Mouse (Mus musculus) heart, adult 2 months (tissue): Measurements from ENCODE around the gene Rpl18. TPM values are rescaled to one million over a fixed set of nuclear protein-coding genes. Genes with fewer than 3 reads are reported as not detected.

Experiments
- DNase-seq, 2 experiments: peaks; one replicate each; pipeline ENCODE4 v3.0.0; 2021
- H3K27ac ChIP-seq: fragments of 200-600 bp; 2 replicates; pipeline ENCODE4 v1.8.1; 2022
- H3K27me3 ChIP-seq: fragments of 200-500 bp; 2 replicates; pipeline ENCODE4 v1.6.1; 2012; ENCODE audit warnings: mild to moderate bottlenecking, low read length, inconsistent platforms, mixed read lengths; ENCODE audit not compliant: control insufficient read depth, insufficient read depth
- H3K36me3 ChIP-seq: fragments of 200-500 bp; 2 replicates; pipeline ENCODE4 v1.6.1; 2012; ENCODE audit warnings: low read length, inconsistent platforms; ENCODE audit not compliant: control insufficient read depth, insufficient read depth
- H3K4me1 ChIP-seq: fragments of 200-500 bp; 2 replicates; pipeline ENCODE4 v1.6.1; 2011; ENCODE audit warnings: low read length; ENCODE audit not compliant: control insufficient read depth, insufficient read depth
- H3K4me3 ChIP-seq: fragments of 200-600 bp; 2 replicates; pipeline ENCODE4 v1.8.1; 2022
- H3K79me2 ChIP-seq: fragments of 200-500 bp; replicated peaks from 2 replicates; pipeline ENCODE4 v1.6.1; 2012; ENCODE audit warnings: mild to moderate bottlenecking, inconsistent platforms, low read length, moderate library complexity, mixed read lengths; ENCODE audit not compliant: control insufficient read depth, insufficient read depth
- H3K9ac ChIP-seq: fragments of 200-500 bp; 2 replicates; pipeline ENCODE4 v1.6.1; 2012; ENCODE audit warnings: low read depth, mild to moderate bottlenecking, control low read depth, inconsistent platforms, low read length, mixed read lengths
- CTCF ChIP-seq: fragments of 200-600 bp; IDR thresholded peaks from 2 replicates; pipeline ENCODE4 v1.8.1; 2022; ENCODE audit warnings: antibody characterized with exemption, mild to moderate bottlenecking, moderate library complexity
- EP300 ChIP-seq: fragments of 200-500 bp; IDR thresholded peaks from 2 replicates; pipeline ENCODE4 v1.6.1; 2011; ENCODE audit warnings: low read depth, low read length, control low read depth; ENCODE audit not compliant: insufficient read depth
- POLR2A ChIP-seq: fragments of 200-500 bp; IDR thresholded peaks from 2 replicates; pipeline ENCODE4 v1.6.1; 2011; ENCODE audit warnings: mild to moderate bottlenecking, low read depth, low read length, control low read depth; ENCODE audit not compliant: insufficient read depth
- WGBS: fragments of 180-500 bp; shearing (Covaris S2); methylation state at CpG from one replicate; pipeline ENCODE4 v1.1.7; 2018; 5-methylcytosine and 5-hydroxymethylcytosine counted together
- intact Hi-C: fragments of 180-260 bp; cut with DNase I; formaldehyde crosslinking; loops from one replicate; pipeline ENCODE4 v1.15.1; 2025
- polyA plus RNA-seq: library from polyadenylated mRNA; depleted of rRNA; stranded (reverse); fragments of >200 nt; gene quantifications from 2 replicates; pipeline ENCODE4 v1.2.3, GENCODE M21; 2012
- total RNA-seq, 2 experiments: library from RNA; stranded (reverse); gene quantifications; 2 replicates each; pipeline ENCODE4 v1.2.3; 2021

Rpl18 gene
- total and polyA plus RNA-seq, 3 experiments: 496 to 697 (median 617) TPM

GRCm38 (mm10) chr7:45705443-45705864 lies 9.8 kb upstream of the Rpl18 start:
- 1% methylated on average over 21 of the region's 21 CpGs for WGBS
- H3K4me3 ChIP-seq: peak overlapping the region; percentile 91
- H3K27me3 ChIP-seq: no peaks in the 10 kb centered on the region
- peak overlapping the region; percentile 99 for H3K27ac ChIP-seq
- TF ChIP-seq CTCF (peak; percentile 16; the same call in 1 of the 2 replicates), POLR2A (no peak)
- DNase-seq: no peak
- peaks cover 23% of the 10 kb centered on the region for H3K36me3 ChIP-seq
- H3K9ac ChIP-seq: peak overlapping the region; percentile 97
- peaks cover 20% of the 10 kb centered on the region for H3K4me1 ChIP-seq
- intact Hi-C loops: no loop called here
- H3K79me2 ChIP-seq: no peaks in the 10 kb centered on the region

- WGBS: 0% methylated on average over 7 of the region's 7 CpGs
- peak; percentile 87 for DNase-seq
- Histone ChIP-seq H3K9ac (peak overlapping the region; percentile 97), H3K27me3 (no peaks in the 10 kb centered on the region), H3K36me3 (peaks cover 23% of the 10 kb centered on the region), H3K27ac (peak overlapping the region; percentile 99), H3K4me1 (peaks cover 18% of the 10 kb centered on the region), H3K4me3 (peak overlapping the region; percentile 91), H3K79me2 (no peaks in the 10 kb centered on the region)
- intact Hi-C loops: no loop called here
- TF ChIP-seq POLR2A (peak; percentile 90), EP300 (peak; percentile 98), CTCF (no peak)
Observed at GRCm38 (mm10) chr7:45705873-45706281, 9.4 kb upstream of the Rpl18 start.

- Histone ChIP-seq H3K27ac (peak overlapping the region; percentile 99), H3K79me2 (no peaks in the 10 kb centered on the region), H3K36me3 (peaks cover 23% of the 10 kb centered on the region), H3K27me3 (no peaks in the 10 kb centered on the region), H3K9ac (peak overlapping the region; percentile 97), H3K4me3 (peak overlapping the region; percentile 91), H3K4me1 (peaks cover 18% of the 10 kb centered on the region)
- DNase-seq: peak; percentile 91 to 92
- intact Hi-C loops: no loop called here
- WGBS: 3% methylated on average over 37 of the region's 45 CpGs
- TF ChIP-seq CTCF (peak; percentile 25; the same call in 1 of the 2 replicates), POLR2A (peak; percentile 71), EP300 (no peak)
Observed at GRCm38 (mm10) chr7:45706721-45707241, 8.5 kb upstream of the Rpl18 start.

- H3K27ac ChIP-seq: peak overlapping the region; percentile 99
- intact Hi-C loops: no loop called here
- no peaks in the 10 kb centered on the region for H3K79me2 ChIP-seq
- WGBS: under 1% methylated on average over 27 of the region's 27 CpGs
- peak overlapping the region; percentile 80 for H3K9ac ChIP-seq
- peaks cover 18% of the 10 kb centered on the region for H3K4me1 ChIP-seq
- DNase-seq: peak; percentile 97 to 99
- no peaks in the 10 kb centered on the region for H3K27me3 ChIP-seq
- peak overlapping the region; percentile 91 for H3K4me3 ChIP-seq
- peaks cover 23% of the 10 kb centered on the region for H3K36me3 ChIP-seq
- TF ChIP-seq CTCF (no peak), EP300 (peak; percentile 100), POLR2A (peak; percentile 87)
Observed at GRCm38 (mm10) chr7:45707375-45707967, 7.8 kb upstream of the Rpl18 start.

- peak in 1 of 2 experiments; percentile 61 for DNase-seq
- intact Hi-C loops: no loop called here
- Histone ChIP-seq H3K79me2 (no peaks in the 10 kb centered on the region), H3K4me1 (peaks cover 18% of the 10 kb centered on the region), H3K9ac (peak overlapping the region; percentile 64), H3K27ac (peak overlapping the region; percentile 99), H3K4me3 (peak overlapping the region; percentile 43), H3K36me3 (peaks cover 26% of the 10 kb centered on the region), H3K27me3 (no peaks in the 10 kb centered on the region)
- 32% methylated on average over 13 of the region's 13 CpGs for WGBS
- TF ChIP-seq POLR2A (peak; percentile 47; the same call in 1 of the 2 replicates), EP300 (peak; percentile 4), CTCF (no peak)
Observed at GRCm38 (mm10) chr7:45708221-45708761, 7.0 kb upstream of the Rpl18 start.

- H3K27me3 ChIP-seq: no peaks in the 10 kb centered on the region
- WGBS: 33% methylated on average over 6 of the region's 6 CpGs
- H3K36me3 ChIP-seq: peaks cover 26% of the 10 kb centered on the region
- peaks cover 15% of the 10 kb centered on the region for H3K4me1 ChIP-seq
- intact Hi-C loops: no loop called here
- H3K79me2 ChIP-seq: no peaks in the 10 kb centered on the region
- no peak for TF ChIP-seq CTCF
- no peak; the same call in none of the 2 replicates for TF ChIP-seq POLR2A
- peak; percentile 36; the same call in 1 of the 2 replicates for TF ChIP-seq EP300
- no peak for DNase-seq
- peak overlapping the region; percentile 64; the same call in 1 of the 2 replicates for H3K9ac ChIP-seq
- no peak overlapping the region; the same call in 1 of the 2 replicates for H3K4me3 ChIP-seq
- peak overlapping the region; percentile 99 for H3K27ac ChIP-seq
Observed at GRCm38 (mm10) chr7:45709036-45709435, 6.2 kb upstream of the Rpl18 start.
